Mouse (Mus musculus) naive thymus-derived CD4-positive, alpha-beta T cell, adult 2 months (primary cell): ENCODE data around the gene Mfsd11.
A peak's percentile ranks its signal among the peaks of the same experiment; 100 is the strongest.
"Not testable (repeated sequence)": the region's sequence is repeated elsewhere in the genome, so short reads cannot be mapped to it uniquely, and the experiment has no call there.

Source experiments
- DNase-seq: peaks from one replicate; pipeline ENCODE4 v3.0.0-alpha.2; 2011; ENCODE audit warnings: low read depth

The Mfsd11 gene

GRCm38 (mm10) chr11:116848086-116848876, 4.0 kb upstream of the Mfsd11 start:
- DNase-seq = no peak

- not testable (repeated sequence) for DNase-seq
Measured at GRCm38 (mm10) chr11:116848877-116849178, 3.4 kb upstream of the Mfsd11 start.

- no peak for DNase-seq
Measured at GRCm38 (mm10) chr11:116849587-116849986, 2.7 kb upstream of the Mfsd11 start.

- DNase-seq = no peak
Measured at GRCm38 (mm10) chr11:116850085-116850484, 2.2 kb upstream of the Mfsd11 start.

GRCm38 (mm10) chr11:116850833-116851477, 1.3 kb upstream of the Mfsd11 start:
- peak; percentile 45 for DNase-seq

GRCm38 (mm10) chr11:116851576-116852290, 507 bp upstream of the Mfsd11 start:
- no peak for DNase-seq

- DNase-seq = peak; percentile 98
Measured at GRCm38 (mm10) chr11:116852891-116853511, 761 bp downstream of the Mfsd11 start, which contains the start of gene Srsf2. Gene Srsf2 (minus strand): TSS chr11:116853094.

GRCm38 (mm10) chr11:116853512-116853928, 1.3 kb downstream of the Mfsd11 start:
- peak; percentile 96 for DNase-seq

- DNase-seq = no peak
Measured at GRCm38 (mm10) chr11:116854279-116854678, 2.0 kb downstream of the Mfsd11 start.

- DNase-seq = no peak
Measured at GRCm38 (mm10) chr11:116857183-116857850, 5.1 kb downstream of the Mfsd11 start.

- DNase-seq = no peak
Measured at GRCm38 (mm10) chr11:116864444-116864843, 12.2 kb downstream of the Mfsd11 start.

GRCm38 (mm10) chr11:116865945-116866585, 13.8 kb downstream of the Mfsd11 start:
- DNase-seq = no peak

- no peak for DNase-seq
Measured at GRCm38 (mm10) chr11:116868129-116868528, 15.9 kb downstream of the Mfsd11 start.

GRCm38 (mm10) chr11:116869223-116869622, 17.0 kb downstream of the Mfsd11 start:
- no peak for DNase-seq

- no peak for DNase-seq
Measured at GRCm38 (mm10) chr11:116869641-116870040, 17.4 kb downstream of the Mfsd11 start.

GRCm38 (mm10) chr11:116871538-116871937, 19.3 kb downstream of the Mfsd11 start:
- no peak for DNase-seq

- no peak for DNase-seq
Measured at GRCm38 (mm10) chr11:116873987-116874386, 21.7 kb downstream of the Mfsd11 start.

- DNase-seq = no peak
Measured at GRCm38 (mm10) chr11:116878454-116878853, 26.2 kb downstream of the Mfsd11 start.

GRCm38 (mm10) chr11:116880839-116881238, 28.6 kb downstream of the Mfsd11 start:
- DNase-seq = no peak

- DNase-seq = no peak
Measured at GRCm38 (mm10) chr11:116881440-116881839, 29.2 kb downstream of the Mfsd11 start.

GRCm38 (mm10) chr11:116882446-116882845, 30.2 kb downstream of the Mfsd11 start:
- no peak for DNase-seq
